In the genomic region with DNA sequence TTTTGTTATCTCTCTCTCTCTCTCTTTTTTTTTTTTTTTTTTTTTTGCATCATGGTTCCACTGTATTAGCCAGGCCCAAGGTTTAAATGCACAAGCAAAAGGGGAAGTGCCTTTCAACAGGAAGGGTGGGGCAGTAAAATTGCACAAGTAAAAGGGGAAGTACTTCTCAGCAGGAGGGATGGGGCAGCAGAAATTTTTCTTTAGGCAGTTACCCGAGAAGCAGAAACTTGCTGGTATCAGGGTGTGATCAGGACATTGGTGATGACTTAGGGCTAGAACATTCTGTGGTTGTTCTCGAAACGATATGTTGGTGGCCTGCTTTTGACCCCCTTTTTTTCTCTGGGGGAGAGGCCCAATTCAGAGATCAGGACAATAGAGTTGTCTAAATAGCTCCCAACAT, we compare ENCODE assay signal across 34 mouse cellular contexts. TPM values are rescaled to one million over a fixed set of nuclear protein-coding genes. Genes with fewer than 3 reads are reported as not detected.
"Had no signal": no experiment of that assay in that cellular context is flagged by ENCODE, and none has a peak within 500 bp of the region (broad histone marks: within the 10 kb centered on the region; RNA-seq: fewer than 3 reads in every experiment).

No protein-coding gene starts in this region.

RNA-seq across cellular contexts. Expression of a gene that starts 21.8 kb away (rescaled TPM):
- total RNA-seq: common myeloid progenitor, adult 5-6 weeks; forebrain, postnatal 0 days; gastrocnemius, adult 18-20 months; gastrocnemius, adult 2 months; gastrocnemius, adult 8-10 months; gastrocnemius, postnatal 10 days; gastrocnemius, postnatal 14 days; gastrocnemius, postnatal 25 days; gastrocnemius, postnatal 36 days; gastrocnemius, postnatal 4 days; granulocyte monocyte progenitor cell, adult 5-6 weeks; heart, adult 18-20 months; heart, adult 2 months; heart, adult 8-10 months had no signal
- polyA plus RNA-seq: cortical plate, adult 2 months; embryonic facial prominence, embryonic 10.5 days; embryonic facial prominence, embryonic 11.5 days; embryonic facial prominence, embryonic 12.5 days; embryonic facial prominence, embryonic 13.5 days; embryonic facial prominence, embryonic 14.5 days; embryonic facial prominence, embryonic 15.5 days; erythroblast, embryonic 14.5 days; forebrain, embryonic 10.5 days; forebrain, embryonic 11.5 days; forebrain, embryonic 12.5 days; forebrain, embryonic 13.5 days; forebrain, embryonic 14.5 days; forebrain, embryonic 15.5 days; forebrain, embryonic 16.5 days; forebrain, postnatal 0 days; frontal cortex, adult 2 months; gonadal fat pad, adult 2 months; heart, adult 2 months; heart, embryonic 10.5 days; heart, embryonic 11.5 days; heart, embryonic 12.5 days had no signal
